Mouse (Mus musculus): Measurements from ENCODE around the gene Cytip.
"Not testable (repeated sequence)": the region's sequence is repeated elsewhere in the genome, so short reads cannot be mapped to it uniquely, and the experiment has no call there.

The Cytip gene

GRCm38 (mm10) chr2:58156108-58156415 lies 39.3 kb downstream of the Cytip start:
- DNase-seq (ENCODE audit: low read depth, low spot score) = peak; percentile 73
- 0 out of 2 replicates have a peak, but pooled peaks cover 1% of the 10 kb centered on the region for H3K36me3 ChIP-seq (ENCODE audit: control insufficient read depth, insufficient read depth, low read length, poor library complexity, severe bottlenecking)
- no peaks in the 10 kb centered on the region for H3K27me3 ChIP-seq (ENCODE audit: control insufficient read depth, insufficient read depth, low read length, poor library complexity, severe bottlenecking)

GRCm38 (mm10) chr2:58155271-58156107 lies 39.8 kb downstream of the Cytip start:
- DNase-seq (ENCODE audit: low read depth, low spot score) = peak; percentile 82
- H3K27me3 ChIP-seq (ENCODE audit: control insufficient read depth, insufficient read depth, low read length, poor library complexity, severe bottlenecking) = no peaks in the 10 kb centered on the region
- peaks cover 1% of the 10 kb centered on the region; the same call in 1 of the 2 replicates for H3K36me3 ChIP-seq (ENCODE audit: control insufficient read depth, insufficient read depth, low read length, poor library complexity, severe bottlenecking)

GRCm38 (mm10) chr2:58154555-58154954 lies 40.8 kb downstream of the Cytip start:
- DNase-seq (ENCODE audit: low read depth, low spot score) = peak; percentile 42
- Histone ChIP-seq H3K27me3 (ENCODE audit: control insufficient read depth, insufficient read depth, low read length, poor library complexity, severe bottlenecking) (no peaks in the 10 kb centered on the region), H3K36me3 (ENCODE audit: control insufficient read depth, insufficient read depth, low read length, poor library complexity, severe bottlenecking) (peaks cover 1% of the 10 kb centered on the region; the same call in 1 of the 2 replicates)

- H3K36me3 ChIP-seq (ENCODE audit: control insufficient read depth, insufficient read depth, low read length, poor library complexity, severe bottlenecking) = peaks cover 3% of the 10 kb centered on the region
- DNase-seq (ENCODE audit: low read depth, low spot score) = peak; percentile 70
- no peaks in the 10 kb centered on the region for H3K27me3 ChIP-seq (ENCODE audit: control insufficient read depth, insufficient read depth, low read length, poor library complexity, severe bottlenecking)
Measured at GRCm38 (mm10) chr2:58153742-58154141, 41.6 kb downstream of the Cytip start.

GRCm38 (mm10) chr2:58149983-58150405 lies 45.3 kb downstream of the Cytip start:
- Histone ChIP-seq H3K27me3 (ENCODE audit: control insufficient read depth, insufficient read depth, low read length, poor library complexity, severe bottlenecking) (no peaks in the 10 kb centered on the region), H3K36me3 (ENCODE audit: control insufficient read depth, insufficient read depth, low read length, poor library complexity, severe bottlenecking) (peaks cover 25% of the 10 kb centered on the region)
- peak; percentile 92 for DNase-seq (ENCODE audit: low read depth, low spot score)

- DNase-seq (ENCODE audit: low read depth, low spot score) = no peak
- peaks cover 34% of the 10 kb centered on the region for H3K36me3 ChIP-seq (ENCODE audit: control insufficient read depth, insufficient read depth, low read length, poor library complexity, severe bottlenecking)
- H3K27me3 ChIP-seq (ENCODE audit: control insufficient read depth, insufficient read depth, low read length, poor library complexity, severe bottlenecking) = no peaks in the 10 kb centered on the region
Measured at GRCm38 (mm10) chr2:58146572-58146971, 48.8 kb downstream of the Cytip start.

- no peak for DNase-seq (ENCODE audit: low read depth, low spot score)
- Histone ChIP-seq H3K27me3 (ENCODE audit: control insufficient read depth, insufficient read depth, low read length, poor library complexity, severe bottlenecking) (no peaks in the 10 kb centered on the region), H3K36me3 (ENCODE audit: control insufficient read depth, insufficient read depth, low read length, poor library complexity, severe bottlenecking) (peaks cover 32% of the 10 kb centered on the region)
Measured at GRCm38 (mm10) chr2:58140531-58140930, 54.8 kb downstream of the Cytip start.

- no peaks in the 10 kb centered on the region for H3K27me3 ChIP-seq (ENCODE audit: control insufficient read depth, insufficient read depth, low read length, poor library complexity, severe bottlenecking)
- DNase-seq (ENCODE audit: low read depth, low spot score) = peak; percentile 53
- H3K36me3 ChIP-seq (ENCODE audit: control insufficient read depth, insufficient read depth, low read length, poor library complexity, severe bottlenecking) = peaks cover 25% of the 10 kb centered on the region
Measured at GRCm38 (mm10) chr2:58138611-58139010, 56.7 kb downstream of the Cytip start.

GRCm38 (mm10) chr2:58137676-58138075 lies 57.7 kb downstream of the Cytip start:
- DNase-seq (ENCODE audit: low read depth, low spot score) = peak; percentile 81
- Histone ChIP-seq H3K36me3 (ENCODE audit: control insufficient read depth, insufficient read depth, low read length, poor library complexity, severe bottlenecking) (peaks cover 28% of the 10 kb centered on the region), H3K27me3 (ENCODE audit: control insufficient read depth, insufficient read depth, low read length, poor library complexity, severe bottlenecking) (no peaks in the 10 kb centered on the region)

- no peaks in the 10 kb centered on the region for H3K27me3 ChIP-seq (ENCODE audit: control insufficient read depth, insufficient read depth, low read length, poor library complexity, severe bottlenecking)
- H3K36me3 ChIP-seq (ENCODE audit: control insufficient read depth, insufficient read depth, low read length, poor library complexity, severe bottlenecking) = peaks cover 24% of the 10 kb centered on the region
- DNase-seq (ENCODE audit: low read depth, low spot score) = no peak
Measured at GRCm38 (mm10) chr2:58136526-58136925, 58.8 kb downstream of the Cytip start.

GRCm38 (mm10) chr2:58135061-58135463 lies 60.3 kb downstream of the Cytip start:
- H3K36me3 ChIP-seq (ENCODE audit: control insufficient read depth, insufficient read depth, low read length, poor library complexity, severe bottlenecking) = peaks cover 18% of the 10 kb centered on the region
- peak; percentile 71 for DNase-seq (ENCODE audit: low read depth, low spot score)
- no peaks in the 10 kb centered on the region for H3K27me3 ChIP-seq (ENCODE audit: control insufficient read depth, insufficient read depth, low read length, poor library complexity, severe bottlenecking)

- no peak for DNase-seq (ENCODE audit: low read depth, low spot score)
- Histone ChIP-seq H3K36me3 (ENCODE audit: control insufficient read depth, insufficient read depth, low read length, poor library complexity, severe bottlenecking) (peaks cover 10% of the 10 kb centered on the region), H3K27me3 (ENCODE audit: control insufficient read depth, insufficient read depth, low read length, poor library complexity, severe bottlenecking) (no peaks in the 10 kb centered on the region)
Measured at GRCm38 (mm10) chr2:58132597-58132996, 62.7 kb downstream of the Cytip start.

- H3K36me3 ChIP-seq (ENCODE audit: control insufficient read depth, insufficient read depth, low read length, poor library complexity, severe bottlenecking) = peaks cover 6% of the 10 kb centered on the region
- peak; percentile 70 for DNase-seq (ENCODE audit: low read depth, low spot score)
- H3K27me3 ChIP-seq (ENCODE audit: control insufficient read depth, insufficient read depth, low read length, poor library complexity, severe bottlenecking) = no peaks in the 10 kb centered on the region
Measured at GRCm38 (mm10) chr2:58129903-58130302, 65.4 kb downstream of the Cytip start.

GRCm38 (mm10) chr2:58111105-58111504 lies 84.2 kb downstream of the Cytip start:
- DNase-seq (ENCODE audit: low read depth, low spot score) = peak; percentile 28
- no peaks in the 10 kb centered on the region for H3K27me3 ChIP-seq (ENCODE audit: control insufficient read depth, insufficient read depth, low read length, poor library complexity, severe bottlenecking)
- H3K36me3 ChIP-seq (ENCODE audit: control insufficient read depth, insufficient read depth, low read length, poor library complexity, severe bottlenecking) = no peaks in the 10 kb centered on the region

GRCm38 (mm10) chr2:58107887-58108286 lies 87.4 kb downstream of the Cytip start:
- not testable (repeated sequence) for DNase-seq (ENCODE audit: low read depth, low spot score); H3K36me3 ChIP-seq (ENCODE audit: control insufficient read depth, insufficient read depth, low read length, poor library complexity, severe bottlenecking); H3K27me3 ChIP-seq (ENCODE audit: control insufficient read depth, insufficient read depth, low read length, poor library complexity, severe bottlenecking)

GRCm38 (mm10) chr2:58107046-58107445 lies 88.3 kb downstream of the Cytip start:
- DNase-seq (ENCODE audit: low read depth, low spot score) = no peak
- no peaks in the 10 kb centered on the region for H3K27me3 ChIP-seq (ENCODE audit: control insufficient read depth, insufficient read depth, low read length, poor library complexity, severe bottlenecking)
- no peaks in the 10 kb centered on the region for H3K36me3 ChIP-seq (ENCODE audit: control insufficient read depth, insufficient read depth, low read length, poor library complexity, severe bottlenecking)
